Mouse (Mus musculus): ENCODE data around the gene Rint1.
"Not testable (repeated sequence)": the region's sequence is repeated elsewhere in the genome, so short reads cannot be mapped to it uniquely, and the experiment has no call there.

Rint1 gene

DNA sequence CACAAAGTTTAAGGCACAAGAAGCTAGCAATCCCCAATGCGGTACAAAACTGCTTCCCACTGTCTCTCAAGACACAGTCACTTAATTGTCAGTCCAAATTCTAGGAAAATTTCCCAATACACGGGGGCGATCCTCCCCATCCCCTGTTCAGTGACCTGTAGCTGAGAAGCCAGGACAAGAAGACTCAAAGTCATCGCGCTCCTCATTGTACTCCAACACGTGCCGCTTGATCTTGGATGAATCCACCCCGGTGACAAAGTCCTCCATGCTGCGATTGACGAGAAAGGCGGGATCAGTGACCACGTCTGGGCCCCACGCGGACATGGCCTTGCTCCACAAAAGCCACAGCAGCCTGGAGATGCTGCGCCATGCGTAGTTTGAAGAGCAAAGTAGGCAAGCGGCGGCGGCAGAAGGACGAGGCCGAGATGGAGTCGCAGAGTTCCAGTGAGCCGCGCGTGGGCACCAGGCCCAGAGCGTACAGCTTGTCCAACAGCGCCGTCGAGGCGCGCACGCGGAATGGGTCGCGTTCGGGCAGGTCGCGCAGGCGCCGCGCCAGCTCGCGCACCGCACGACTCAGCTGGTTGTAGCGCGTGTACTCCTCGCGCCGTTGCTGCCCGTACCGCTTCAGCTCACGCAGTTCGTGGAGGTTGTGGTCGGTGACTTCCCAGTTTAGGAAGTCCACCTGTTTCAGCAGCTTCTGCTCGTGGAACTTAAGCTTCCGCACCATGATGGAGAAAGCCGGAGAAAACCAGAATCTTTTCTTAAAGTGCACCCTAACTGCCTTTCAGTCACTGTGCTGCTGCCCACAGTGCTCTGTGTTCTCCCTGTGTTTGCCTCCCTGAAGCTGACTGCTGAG lies 43.6 kb downstream of the Rint1 start:
- DNase-seq = no peak

- DNase-seq = not testable (repeated sequence)
These were observed 48.2 kb downstream of the Rint1 start for GRCm38 (mm10) chr5:23835691-23836090.

DNA sequence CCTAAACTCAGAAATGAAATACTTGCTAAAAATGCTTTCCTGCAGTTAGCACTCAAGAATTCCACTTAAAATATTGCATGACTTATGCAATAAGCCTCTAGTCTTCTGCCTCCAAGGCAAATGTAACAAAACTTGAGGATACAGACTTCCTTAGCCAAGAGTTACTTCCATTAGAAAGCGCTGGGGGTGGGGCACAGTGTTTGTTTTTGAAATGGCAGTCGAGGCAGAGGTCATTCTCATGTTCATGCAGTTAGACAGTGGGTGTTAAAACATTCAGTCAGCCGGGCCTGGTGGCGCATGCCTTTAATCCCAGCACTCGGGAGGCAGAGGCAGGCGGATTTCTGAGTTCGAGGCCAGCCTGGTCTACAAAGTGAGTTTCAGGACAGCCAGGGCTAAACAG lies 50.6 kb downstream of the Rint1 start:
- no peak for DNase-seq

DNA sequence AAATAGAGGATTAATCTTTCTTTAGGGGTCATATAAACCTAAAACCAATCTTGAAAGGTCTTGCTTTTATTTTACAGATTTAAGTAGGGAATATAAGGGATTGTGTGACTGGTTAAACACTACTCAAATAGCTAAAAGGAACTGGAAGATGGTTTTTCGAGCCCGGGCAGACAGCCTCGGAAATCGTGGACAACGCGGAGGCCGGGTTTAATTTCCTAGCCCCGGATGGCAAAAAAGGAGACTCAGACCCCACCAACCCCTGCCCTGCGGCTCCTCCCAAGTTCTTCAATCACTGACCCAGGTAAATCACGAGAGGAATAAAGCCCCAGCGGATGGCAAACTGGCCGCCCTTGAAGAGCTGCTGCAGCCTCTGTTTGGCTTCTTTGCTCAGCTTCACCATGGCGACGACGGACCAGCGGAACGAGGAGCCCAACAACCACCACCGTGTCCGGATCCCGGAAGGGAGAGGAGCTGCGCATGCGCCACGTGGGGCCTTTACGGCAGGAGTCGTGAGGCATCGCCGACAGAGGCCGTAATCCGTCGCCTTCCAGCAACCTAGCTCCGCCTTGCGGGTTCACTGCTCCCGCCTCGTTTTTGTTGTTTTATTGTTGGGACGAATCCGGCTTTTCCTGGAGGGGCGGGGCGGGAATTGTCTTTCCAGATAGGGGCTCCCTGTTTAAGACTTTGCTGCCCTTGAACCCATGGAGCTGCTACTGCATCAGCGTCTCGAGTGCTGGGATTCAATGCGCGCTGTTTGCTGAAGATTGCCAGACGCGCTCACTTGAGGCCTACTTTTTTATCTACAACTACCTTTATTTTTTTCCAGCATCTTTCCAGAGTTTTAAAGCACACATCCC lies 56.4 kb downstream of the Rint1 start, which contains the start of gene Tomm7:
Gene Tomm7 (minus strand): TSS at position 488 of the 857 bp plus-strand sequence.
- peak; percentile 98 for DNase-seq

GRCm38 (mm10) chr5:23844531-23844841 lies 57.0 kb downstream of the Rint1 start:
- no peak for DNase-seq

- no peak for DNase-seq
These were observed 57.6 kb downstream of the Rint1 start for GRCm38 (mm10) chr5:23845141-23845540.

DNA sequence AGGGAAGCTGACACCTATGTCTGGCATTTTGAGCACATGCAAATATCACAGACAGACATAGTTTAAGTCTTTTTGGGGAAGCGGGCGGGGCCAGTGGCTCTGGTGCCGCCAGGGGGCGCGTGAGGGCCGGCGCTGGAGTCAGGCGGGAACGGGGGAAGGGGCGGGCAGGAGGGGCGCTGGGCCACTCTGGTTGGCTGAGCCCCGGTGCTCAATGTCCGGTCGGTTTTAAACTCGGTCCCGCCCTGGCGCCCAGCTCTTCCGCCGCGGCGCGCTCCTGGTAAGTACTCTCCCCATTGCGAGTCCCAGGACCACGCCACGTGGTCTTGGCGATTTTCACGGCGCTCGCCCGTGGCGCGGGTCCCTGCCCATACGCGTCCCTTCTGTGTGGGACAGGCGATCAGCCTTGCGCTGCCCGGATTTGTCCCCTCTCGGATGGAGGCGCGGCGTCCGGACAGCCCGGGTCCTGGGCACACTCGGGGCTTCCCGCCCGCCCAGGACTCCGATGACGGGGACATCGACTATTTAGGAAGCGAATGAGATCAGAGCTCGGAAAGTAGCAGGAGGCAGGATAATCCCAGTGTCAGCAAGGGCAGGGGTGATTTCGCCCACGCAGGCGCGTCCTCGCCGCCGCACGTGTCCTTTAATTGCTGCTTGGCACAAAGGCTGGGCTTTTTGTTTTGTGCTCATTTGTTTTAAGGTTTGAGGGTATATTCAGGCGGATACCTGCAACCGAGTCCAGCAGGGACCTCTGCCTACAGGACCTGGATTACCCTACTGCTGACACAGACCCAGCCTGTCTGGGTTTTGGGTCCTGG lies 63.0 kb downstream of the Rint1 start:
- peak; percentile 91 for DNase-seq

- not testable (repeated sequence) for DNase-seq
These were observed 63.6 kb downstream of the Rint1 start for GRCm38 (mm10) chr5:23851160-23851555.

DNA sequence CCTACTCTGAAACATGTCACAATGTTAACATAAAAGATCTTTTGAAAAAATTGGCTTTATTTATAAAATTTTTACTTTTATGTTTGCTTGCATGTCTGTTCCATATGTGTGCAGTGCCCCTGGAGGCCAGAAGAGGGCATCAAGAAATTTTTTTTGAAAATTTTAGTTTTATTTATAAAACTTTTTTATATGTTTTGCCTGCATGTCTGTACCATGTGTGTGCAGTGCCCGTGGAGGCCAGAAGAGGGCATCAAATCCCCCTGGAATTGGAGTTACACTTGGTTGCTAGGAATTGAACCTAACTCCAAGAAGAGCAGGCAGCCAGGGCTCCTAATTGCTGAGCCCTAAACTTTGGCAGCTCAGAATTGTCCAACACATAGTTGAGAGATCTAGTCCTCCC lies 65.4 kb downstream of the Rint1 start:
- peak; percentile 32 for DNase-seq

GRCm38 (mm10) chr5:23855484-23855883 lies 68.0 kb downstream of the Rint1 start:
- no peak for DNase-seq

DNA sequence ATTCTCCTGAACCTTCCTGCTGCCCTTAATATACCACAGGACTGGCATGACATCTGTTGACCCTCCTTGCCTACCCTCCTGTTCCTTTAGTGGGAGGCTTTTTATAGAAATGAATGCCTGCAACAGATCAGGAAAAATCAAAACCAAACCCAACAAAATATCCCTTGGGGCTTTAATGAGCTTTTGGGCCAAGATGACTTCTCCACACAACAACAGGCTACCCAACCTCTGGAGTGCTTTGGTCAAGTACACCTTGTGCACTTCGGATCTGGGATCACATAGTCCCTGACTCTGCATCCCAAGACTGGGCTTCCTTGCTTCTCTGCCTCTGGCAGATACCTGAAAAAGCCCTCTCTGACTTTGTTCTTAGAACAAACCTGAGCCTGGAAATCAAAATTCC lies 68.7 kb downstream of the Rint1 start:
- no peak for DNase-seq

- DNase-seq = no peak
These were observed 69.7 kb downstream of the Rint1 start for GRCm38 (mm10) chr5:23857189-23857588.

DNA sequence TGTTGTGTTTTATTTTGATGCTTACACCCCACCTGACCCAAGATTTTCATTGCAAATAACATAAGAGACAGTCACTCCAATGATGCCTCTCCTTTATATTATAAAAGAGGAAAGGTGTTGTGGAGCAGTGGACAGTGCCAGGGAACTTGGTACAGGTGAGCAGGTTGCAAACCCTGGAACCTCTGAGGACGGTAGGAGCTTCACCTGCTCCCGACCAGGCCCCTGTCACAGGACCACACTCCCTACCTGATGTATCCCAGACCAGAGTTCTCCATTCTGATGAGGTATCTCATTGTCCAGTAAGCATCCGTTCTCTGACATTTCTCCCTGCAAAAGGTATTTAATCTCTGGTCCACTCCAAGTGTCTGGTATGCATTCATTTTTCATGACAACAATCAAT lies 70.5 kb downstream of the Rint1 start:
- DNase-seq = no peak

DNA sequence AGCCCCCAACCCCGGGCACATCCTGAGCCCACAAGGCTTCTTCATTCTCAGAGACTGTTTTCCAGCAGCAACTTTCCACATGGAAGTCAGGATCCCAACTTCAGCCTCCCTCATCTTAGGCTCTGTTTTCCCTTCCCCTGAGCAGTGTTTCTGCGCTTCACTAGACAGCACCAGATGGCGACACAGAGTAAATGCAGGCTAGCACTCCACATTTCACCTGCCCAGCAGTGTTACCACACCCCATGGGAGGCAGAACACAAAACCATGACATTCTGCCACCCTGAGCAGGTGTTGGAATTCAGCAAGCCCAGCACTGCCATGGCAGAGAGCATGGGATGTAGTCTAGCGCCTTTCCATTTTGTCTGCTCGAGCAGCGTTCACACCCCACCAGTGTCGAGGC lies 71.1 kb downstream of the Rint1 start:
- peak; percentile 16 for DNase-seq

- DNase-seq = no peak
These were observed 71.7 kb downstream of the Rint1 start for GRCm38 (mm10) chr5:23859087-23859718.

DNA sequence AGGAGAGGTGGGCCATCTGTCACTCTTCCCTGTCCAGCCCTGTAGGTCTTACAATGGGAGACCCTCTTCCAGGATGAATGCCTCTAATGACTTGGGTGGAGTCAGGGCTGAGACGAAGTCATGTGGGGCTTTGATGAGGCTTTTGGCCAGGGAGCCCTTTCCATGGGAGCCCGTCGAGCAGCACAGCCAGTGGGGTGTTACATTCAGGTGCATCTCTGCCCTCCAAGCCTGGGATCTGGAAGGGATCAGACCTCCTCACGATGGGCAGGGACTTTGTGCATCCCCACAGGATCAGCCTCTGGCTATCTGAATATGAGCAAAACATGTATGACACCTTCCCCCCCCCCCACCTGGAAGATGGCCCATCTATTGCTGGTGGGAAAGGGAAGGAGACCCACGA lies 72.4 kb downstream of the Rint1 start:
- no peak for DNase-seq

- DNase-seq = no peak
These were observed 74.2 kb downstream of the Rint1 start for GRCm38 (mm10) chr5:23861721-23862120.

DNA sequence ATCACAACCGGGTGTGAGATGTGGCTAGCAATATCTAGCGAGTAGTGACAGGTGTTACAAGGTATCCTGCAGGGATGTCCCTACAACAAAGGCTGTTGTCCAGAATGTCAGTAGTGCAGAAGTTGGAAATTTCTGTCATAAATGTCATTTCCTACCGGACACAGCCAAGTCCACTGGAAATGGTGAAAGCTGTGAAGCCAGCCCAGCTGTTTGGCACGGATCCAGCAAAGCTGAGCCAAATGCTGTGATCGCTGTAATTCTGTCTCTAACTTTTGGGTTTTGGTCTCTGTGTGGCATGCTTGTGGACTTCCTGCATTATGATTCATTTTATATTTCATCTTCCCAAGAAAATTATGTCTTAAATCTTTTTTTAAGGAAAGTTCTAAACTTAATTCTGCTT lies 74.8 kb downstream of the Rint1 start:
- DNase-seq = peak; percentile 29

DNA sequence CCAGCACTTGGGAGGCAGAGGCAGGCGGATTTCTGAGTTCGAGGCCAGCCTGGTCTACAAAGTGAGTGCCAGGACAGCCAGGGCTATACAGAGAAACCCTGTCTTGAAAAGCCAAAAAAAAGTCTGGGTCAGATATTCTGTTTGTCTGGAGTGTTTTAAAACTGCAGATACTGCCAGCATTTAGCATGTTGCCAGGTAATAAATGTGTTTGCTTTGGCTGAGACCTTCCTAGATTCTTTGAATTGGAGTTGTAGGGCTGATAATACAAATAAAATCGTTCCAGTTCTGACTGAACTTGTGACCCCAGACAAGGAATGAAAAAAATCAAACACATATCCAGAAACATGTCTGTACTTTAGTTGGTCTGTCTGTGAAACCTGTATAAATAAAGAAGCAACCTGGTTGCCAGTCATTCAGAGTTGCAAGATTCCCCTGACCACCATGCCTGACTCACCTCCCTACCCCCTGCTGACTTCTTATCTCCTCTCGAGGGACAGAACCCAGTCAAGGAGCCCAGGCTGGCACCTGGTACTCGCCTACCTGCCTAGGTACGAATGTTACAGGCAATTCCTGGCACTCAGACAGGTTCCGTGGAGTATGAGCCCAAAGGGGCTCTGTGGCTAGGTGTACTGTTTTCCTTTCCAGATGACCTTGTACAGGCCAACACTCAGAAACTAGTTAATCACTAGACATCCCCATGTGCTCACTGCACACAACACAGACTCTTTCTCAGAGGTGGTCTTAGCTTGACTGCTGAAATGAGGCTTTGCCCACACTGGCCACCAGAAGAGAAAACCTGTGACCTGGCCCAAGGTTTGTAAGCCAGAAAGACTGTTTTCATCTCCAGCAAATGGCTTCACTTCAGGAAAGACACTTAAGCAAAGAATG lies 75.9 kb downstream of the Rint1 start:
- DNase-seq = no peak

GRCm38 (mm10) chr5:23864054-23864965 lies 76.8 kb downstream of the Rint1 start:
- no peak for DNase-seq

Data from liver (tissue).